Mouse (Mus musculus): ENCODE data around the gene Pcdh19.

Pcdh19 gene

DNA sequence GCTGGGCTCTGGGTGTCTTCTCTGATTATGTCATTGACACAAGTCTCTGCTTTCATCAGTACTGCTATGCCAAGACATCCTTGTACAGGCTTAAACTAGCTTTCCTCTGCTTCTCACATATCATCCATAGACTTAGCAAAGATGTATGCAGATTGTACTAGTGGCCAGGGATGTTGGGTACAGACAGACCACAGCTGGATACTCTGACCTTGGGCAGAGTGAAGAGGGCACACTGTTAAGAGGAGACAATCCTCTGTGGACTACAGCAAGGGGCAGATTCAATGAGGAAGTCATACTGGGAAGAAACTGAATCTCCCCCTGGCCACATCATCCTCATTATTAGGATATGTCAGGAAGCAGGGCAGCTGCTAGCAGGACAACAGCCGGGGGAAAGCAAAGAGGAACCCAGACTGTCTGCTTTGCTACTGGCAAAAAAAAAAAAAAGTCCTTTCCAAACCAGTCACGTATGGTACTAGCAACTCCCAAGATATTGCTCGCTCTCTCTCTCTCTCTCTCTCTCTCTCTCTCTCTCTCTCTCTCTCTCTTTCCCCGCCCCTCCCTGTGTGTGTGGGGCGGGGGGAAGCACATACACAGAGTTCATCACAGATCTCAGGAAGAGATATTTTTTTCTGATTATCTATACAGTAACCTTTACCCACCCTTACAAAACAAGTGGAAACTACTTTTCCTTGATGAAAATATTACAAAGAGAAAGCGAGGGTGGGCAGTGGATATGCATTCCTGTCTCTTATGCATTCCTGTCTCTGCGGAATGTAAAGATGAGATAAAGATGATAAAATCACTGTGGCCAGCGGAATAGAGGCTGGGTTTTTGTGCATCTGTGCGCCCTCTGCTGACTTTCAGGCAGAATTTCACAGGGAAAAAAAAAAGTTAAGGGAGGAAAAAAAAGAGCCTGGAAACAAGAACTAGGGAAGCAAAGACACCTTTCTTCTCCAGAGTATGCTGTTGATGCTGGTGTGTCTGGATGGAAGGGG, 31.2 kb downstream of the Pcdh19 start:
- peak; percentile 22 for DNase-seq (ENCODE audit: low read depth, low spot score)

- DNase-seq (ENCODE audit: low read depth, low spot score): no peak
These were observed 32.8 kb downstream of the Pcdh19 start for GRCm38 (mm10) chrX:133655876-133656538.

DNA sequence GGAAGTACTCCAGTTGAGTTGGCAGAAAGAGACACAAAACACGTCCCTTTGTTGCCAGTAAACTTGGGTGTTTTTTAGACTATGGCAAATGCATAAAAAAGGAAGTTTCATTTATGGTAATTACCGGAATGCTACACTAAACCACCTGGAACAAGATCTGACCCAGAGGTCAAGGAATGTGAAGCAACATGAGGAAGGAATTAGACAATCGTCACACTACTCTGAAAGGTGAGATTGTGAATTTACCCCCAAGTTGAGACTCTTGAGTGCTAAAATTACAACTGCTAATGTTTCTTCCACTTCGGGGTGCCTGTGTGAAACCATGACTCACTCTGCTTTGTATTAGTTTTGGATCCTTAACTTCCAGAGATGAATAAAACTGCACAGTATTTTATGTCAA, 33.6 kb downstream of the Pcdh19 start:
- DNase-seq (ENCODE audit: low read depth, low spot score): no peak

- DNase-seq (ENCODE audit: low read depth, low spot score): no peak
These were observed 35.7 kb downstream of the Pcdh19 start for GRCm38 (mm10) chrX:133653071-133653470.

GRCm38 (mm10) chrX:133650379-133650778, 38.4 kb downstream of the Pcdh19 start:
- no peak for DNase-seq (ENCODE audit: low read depth, low spot score)

DNA sequence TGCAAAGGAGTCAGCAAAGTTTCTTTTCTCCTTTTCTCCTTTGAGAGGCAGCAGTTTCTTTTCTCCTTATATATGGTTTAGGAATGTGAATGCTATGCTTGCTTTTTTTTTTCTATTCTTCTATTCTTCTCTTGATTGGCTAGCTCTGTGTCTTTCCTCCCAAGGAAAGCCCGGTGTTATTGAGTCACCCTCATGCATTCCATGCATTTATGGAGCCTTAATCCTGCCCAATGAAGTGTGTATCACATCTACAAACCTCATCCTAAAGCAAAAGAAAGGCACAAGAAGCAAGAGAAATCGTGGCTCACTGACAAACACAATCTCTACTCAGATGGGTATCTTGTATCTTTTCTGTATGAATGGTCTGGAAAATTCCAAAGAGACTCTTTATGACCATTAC, 41.0 kb downstream of the Pcdh19 start:
- DNase-seq (ENCODE audit: low read depth, low spot score): no peak

DNA sequence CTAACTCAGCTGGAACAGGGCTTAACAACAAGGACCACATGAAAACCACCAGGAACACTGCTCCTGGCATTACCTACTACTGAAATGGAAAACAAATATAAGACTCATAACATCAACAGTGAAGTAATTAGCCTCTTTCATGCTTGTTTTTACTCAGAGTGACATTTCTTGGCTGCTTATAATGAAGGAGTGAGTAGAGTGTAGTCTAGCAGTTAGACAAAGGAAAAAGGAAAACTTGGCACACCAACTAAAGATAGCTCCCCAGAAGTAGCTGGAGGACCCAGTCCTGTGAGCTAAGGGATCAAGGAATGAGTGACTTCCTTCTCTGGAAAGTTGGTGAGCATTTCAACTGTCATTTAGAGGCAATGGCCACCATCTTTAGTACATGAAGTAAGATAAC, 49.3 kb downstream of the Pcdh19 start:
- DNase-seq (ENCODE audit: low read depth, low spot score): no peak

DNA sequence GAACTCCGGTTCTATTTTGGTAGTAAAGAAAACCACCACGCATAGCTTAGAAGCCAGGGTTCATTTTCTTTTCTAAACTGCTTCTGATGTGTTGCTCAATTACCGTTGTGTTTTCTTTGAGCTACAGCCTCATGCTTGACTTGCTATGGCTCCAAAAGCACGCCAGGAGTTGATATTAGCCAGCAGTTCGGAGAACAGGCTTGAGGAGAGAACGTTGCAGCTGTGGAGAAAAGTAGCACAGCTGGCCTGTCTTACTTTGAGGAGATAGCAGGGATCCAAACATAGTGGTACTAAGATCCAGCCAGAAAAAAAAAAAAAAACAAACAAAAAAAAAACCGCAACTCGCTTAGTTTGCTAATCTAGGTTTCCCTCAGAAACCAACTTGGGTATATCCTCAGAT, 59.2 kb downstream of the Pcdh19 start:
- no peak for DNase-seq (ENCODE audit: low read depth, low spot score)

DNA sequence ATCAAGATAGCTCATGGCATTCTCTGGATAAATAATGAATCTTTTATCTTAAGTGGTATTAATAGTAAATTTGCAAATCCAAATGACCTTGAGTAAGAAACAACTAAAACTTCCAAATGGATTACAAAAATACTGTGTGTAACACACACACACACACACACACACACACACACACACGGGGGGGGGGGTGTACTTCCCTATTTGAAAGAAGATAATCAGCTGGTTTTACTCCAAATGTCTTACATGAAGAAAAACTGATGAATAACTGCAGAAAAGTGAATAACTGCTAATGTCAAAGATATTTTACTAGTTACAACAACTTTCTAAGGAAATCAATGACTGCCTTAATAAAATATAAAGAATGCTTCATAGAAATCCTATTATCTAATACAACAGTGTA, 70.6 kb downstream of the Pcdh19 start:
- no peak for DNase-seq (ENCODE audit: low read depth, low spot score)

GRCm38 (mm10) chrX:133605828-133606227, 83.0 kb downstream of the Pcdh19 start:
- no peak for DNase-seq (ENCODE audit: low read depth, low spot score)

- DNase-seq (ENCODE audit: low read depth, low spot score): peak; percentile 8
These were observed 84.5 kb downstream of the Pcdh19 start for GRCm38 (mm10) chrX:133604272-133604671.

DNA sequence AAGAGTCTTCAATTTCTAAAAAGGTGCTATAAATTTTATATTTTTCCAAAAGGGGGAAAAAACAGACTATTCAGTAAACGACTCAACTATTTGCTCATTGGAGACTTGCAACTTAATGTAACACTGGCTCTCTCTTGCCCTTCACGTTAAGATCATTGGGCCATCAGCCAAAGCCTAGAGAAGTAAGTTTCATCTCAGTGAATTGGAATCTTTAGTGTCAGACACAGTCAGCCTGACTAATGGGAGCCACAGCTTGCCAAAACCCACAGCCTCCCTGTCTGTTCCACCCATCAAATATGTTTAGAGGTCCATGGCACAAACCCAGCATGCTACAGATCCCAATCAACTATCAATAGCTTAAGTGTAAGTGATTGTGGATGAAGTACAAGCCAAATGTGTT, 86.7 kb downstream of the Pcdh19 start:
- no peak for DNase-seq (ENCODE audit: low read depth, low spot score)

DNA sequence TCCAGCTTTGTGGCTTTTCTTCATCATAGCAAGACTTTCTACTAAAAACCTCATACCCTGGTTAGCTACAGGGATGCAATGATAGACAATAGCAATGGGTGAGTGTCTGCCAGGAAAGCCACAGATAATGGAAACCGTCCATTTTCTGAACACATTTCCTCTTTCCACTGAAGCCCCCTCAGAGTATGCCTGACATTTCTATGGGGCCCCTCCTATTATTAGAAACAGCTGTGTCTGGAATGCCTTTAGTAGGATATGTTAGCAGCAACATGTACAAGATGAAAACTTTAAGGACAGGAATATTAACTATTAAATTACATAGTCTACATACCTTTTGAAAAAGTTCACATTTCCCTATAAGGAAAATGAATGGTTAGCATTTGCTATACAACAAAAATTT, 87.1 kb downstream of the Pcdh19 start:
- DNase-seq (ENCODE audit: low read depth, low spot score): no peak

- no peak for DNase-seq (ENCODE audit: low read depth, low spot score)
These were observed 87.6 kb downstream of the Pcdh19 start for GRCm38 (mm10) chrX:133601195-133601594.

DNA sequence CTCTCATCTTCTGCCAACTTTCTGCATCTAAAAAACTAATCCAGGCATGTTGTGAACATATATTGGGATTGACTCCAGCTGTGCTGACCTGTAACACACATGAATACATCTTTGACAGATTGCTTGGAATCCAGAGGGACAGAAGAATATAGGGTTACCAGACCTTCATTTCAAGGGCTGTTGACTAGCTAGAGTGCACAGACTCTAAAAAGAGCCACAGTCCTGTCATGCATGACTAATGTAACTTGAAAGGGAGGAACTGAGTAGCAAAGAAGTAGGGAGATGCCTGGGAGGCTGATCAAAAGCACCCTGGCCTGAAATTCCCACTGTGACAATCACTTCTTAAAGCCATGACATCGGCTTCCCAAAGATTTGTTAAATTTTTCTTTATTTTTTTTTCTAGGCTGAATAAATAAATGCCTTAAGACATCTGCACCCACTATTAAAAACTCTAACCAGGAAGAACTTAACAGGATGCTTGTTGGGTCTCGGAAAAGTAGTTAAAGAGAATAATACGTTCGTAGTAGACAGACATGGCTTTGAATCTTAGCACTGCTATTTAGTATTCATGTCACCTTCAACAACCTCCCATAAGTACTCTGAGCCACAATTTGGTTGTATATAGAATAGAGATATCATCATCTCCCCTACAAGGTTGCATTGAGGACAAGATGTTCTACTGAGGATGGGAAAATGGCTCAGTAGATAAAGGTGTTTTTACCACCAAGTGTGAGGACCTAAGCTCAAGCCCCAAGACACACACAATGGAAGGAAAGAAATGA, 113.0 kb downstream of the Pcdh19 start:
- no peak for DNase-seq (ENCODE audit: low read depth, low spot score)

DNA sequence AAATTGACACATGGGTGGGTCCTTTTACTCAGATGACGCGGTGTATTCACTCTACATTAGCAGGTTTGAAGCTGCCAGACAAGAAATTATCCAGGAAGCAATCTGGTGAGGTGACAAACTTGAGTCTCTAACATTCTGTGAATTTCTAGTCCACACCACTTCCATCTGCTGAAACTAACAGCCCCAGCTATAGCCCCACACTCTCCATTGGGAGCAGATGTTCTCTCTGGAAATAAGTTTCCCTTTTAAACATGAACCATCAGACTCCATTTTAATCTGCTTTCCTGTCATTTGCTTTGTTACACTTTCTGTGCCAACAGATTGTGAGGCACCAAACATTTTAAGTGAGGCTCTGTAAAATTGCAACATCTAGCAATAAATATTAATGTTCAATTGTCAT, 123.4 kb downstream of the Pcdh19 start:
- no peak for DNase-seq (ENCODE audit: low read depth, low spot score)

Measured in embryo, embryonic 11.5 days (tissue).